Mouse (Mus musculus): ENCODE results near the gene Krtap2-4.

GRCm38 (mm10) chr11:99637086-99637485 lies 22.4 kb upstream of the Krtap2-4 start:
- TF ChIP-seq CTCF (IDR thresholded peaks at IDR 0.05; ENCODE audit: low read depth, low read length) (no peak), GATA2 (IDR thresholded peaks at IDR 0.05; ENCODE audit: borderline replicate concordance, low read depth, low read length) (no peak), POLR2AphosphoS5 (IDR thresholded peaks at IDR 0.05; ENCODE audit: insufficient replicate concordance, low read depth, low read length) (no peak), TAL1 (conservative IDR thresholded peaks at IDR 0.05; ENCODE audit: low read depth, low read length) (no peak)
